Mouse (Mus musculus): ENCODE measurements at regions not wholly inside any gene's neighbourhood (a gene's known extent, or its start where the extent isn't known, plus 50 kb on each side); places are given as distances from the start of the nearest gene placed in this dataset.

- Histone ChIP-seq H3K36me3 (ENCODE audit: insufficient read depth, low read length) (no peaks in the 10 kb centered on the region), H3K4me3 (ENCODE audit: low read depth, low read length) (no peak overlapping the region), H3K9ac (replicated peaks; ENCODE audit: low read depth) (no peak overlapping the region), H3K9me3 (ENCODE audit: low read length) (no peaks in the 10 kb centered on the region), H3K4me1 (ENCODE audit: insufficient read depth, low read depth, low read length) (no peaks in the 10 kb centered on the region), H3K27ac (ENCODE audit: low read length) (no peak overlapping the region), H3K27me3 (replicated peaks; ENCODE audit: insufficient read depth, low read length) (no peaks in the 10 kb centered on the region), H3K4me2 (replicated peaks; ENCODE audit: low read depth, low read length) (no peak overlapping the region)
- 29% methylated on average over 6 of the region's 6 CpGs for WGBS
- DNase-seq (ENCODE audit: low spot score) (peak; percentile 8), ATAC-seq (no peak; the same call in 1 of the 2 replicates)
- TF ChIP-seq CTCF (IDR thresholded peaks at IDR 0.05) (no peak), EP300 (IDR thresholded peaks at IDR 0.05) (no peak)
These were observed 476.6 kb upstream of the Pitx2 start for GRCm38 (mm10) chr3:128723100-128723499.

- no peak for TF ChIP-seq CTCF (IDR thresholded peaks at IDR 0.05)
- no peak for TF ChIP-seq EP300 (IDR thresholded peaks at IDR 0.05)
- H3K4me3 ChIP-seq (ENCODE audit: low read depth, low read length) = no peak overlapping the region
- ATAC-seq (no peak), DNase-seq (ENCODE audit: low spot score) (no peak)
- no peak overlapping the region for H3K4me2 ChIP-seq (replicated peaks; ENCODE audit: low read depth, low read length)
- H3K27ac ChIP-seq (ENCODE audit: low read length) = no peak overlapping the region
- H3K9me3 ChIP-seq (ENCODE audit: low read length) = no peaks in the 10 kb centered on the region
- no peaks in the 10 kb centered on the region for H3K27me3 ChIP-seq (replicated peaks; ENCODE audit: insufficient read depth, low read length)
- WGBS = 42% methylated on average over 5 of the region's 5 CpGs
- H3K9ac ChIP-seq (replicated peaks; ENCODE audit: low read depth) = no peak overlapping the region
- no peaks in the 10 kb centered on the region for H3K4me1 ChIP-seq (ENCODE audit: insufficient read depth, low read depth, low read length)
- H3K36me3 ChIP-seq (ENCODE audit: insufficient read depth, low read length) = no peaks in the 10 kb centered on the region
These were observed 479.4 kb upstream of the Pitx2 start for GRCm38 (mm10) chr3:128720276-128720675.

GRCm38 (mm10) chr3:128719226-128719625, 480.5 kb upstream of the Pitx2 start:
- H3K9me3 ChIP-seq (ENCODE audit: low read length) = no peaks in the 10 kb centered on the region
- ATAC-seq = no peak

GRCm38 (mm10) chr3:128707270-128707669, 492.4 kb upstream of the Pitx2 start:
- ATAC-seq (no peak), DNase-seq (ENCODE audit: low spot score) (no peak)
- 86% methylated on average over 3 of the region's 3 CpGs for WGBS
- no peaks in the 10 kb centered on the region for H3K36me3 ChIP-seq (ENCODE audit: insufficient read depth, low read length)
- H3K27ac ChIP-seq (ENCODE audit: low read length) = no peak overlapping the region
- H3K4me2 ChIP-seq (replicated peaks; ENCODE audit: low read depth, low read length) = no peak overlapping the region
- no peaks in the 10 kb centered on the region for H3K9me3 ChIP-seq (ENCODE audit: low read length)
- H3K9ac ChIP-seq (replicated peaks; ENCODE audit: low read depth) = no peak overlapping the region
- no peak overlapping the region for H3K4me3 ChIP-seq (ENCODE audit: low read depth, low read length)
- H3K27me3 ChIP-seq (replicated peaks; ENCODE audit: insufficient read depth, low read length) = no peaks in the 10 kb centered on the region
- TF ChIP-seq EP300 (IDR thresholded peaks at IDR 0.05) (no peak), CTCF (IDR thresholded peaks at IDR 0.05) (no peak)
- H3K4me1 ChIP-seq (ENCODE audit: insufficient read depth, low read depth, low read length) = no peaks in the 10 kb centered on the region

More at GRCm38 (mm10) chr3:128719226-128719625, 480.5 kb upstream of the Pitx2 start:
- H3K4me3 ChIP-seq (ENCODE audit: low read depth, low read length) = no peak overlapping the region
- no peak overlapping the region for H3K27ac ChIP-seq (ENCODE audit: low read length)
- H3K4me2 ChIP-seq (replicated peaks; ENCODE audit: low read depth, low read length) = no peak overlapping the region
- no peak overlapping the region for H3K9ac ChIP-seq (replicated peaks; ENCODE audit: low read depth)
- no peaks in the 10 kb centered on the region for H3K4me1 ChIP-seq (ENCODE audit: insufficient read depth, low read depth, low read length)
- no peak for DNase-seq (ENCODE audit: low spot score)
- TF ChIP-seq EP300 (IDR thresholded peaks at IDR 0.05) (no peak), CTCF (IDR thresholded peaks at IDR 0.05) (no peak)
- H3K36me3 ChIP-seq (ENCODE audit: insufficient read depth, low read length) = no peaks in the 10 kb centered on the region
- no peaks in the 10 kb centered on the region for H3K27me3 ChIP-seq (replicated peaks; ENCODE audit: insufficient read depth, low read length)
- WGBS = 79% methylated on average over 7 of the region's 7 CpGs

GRCm38 (mm10) chr3:128668468-128669127, 531.1 kb upstream of the Pitx2 start:
- no peak overlapping the region for H3K9ac ChIP-seq (replicated peaks; ENCODE audit: low read depth)
- no peaks in the 10 kb centered on the region for H3K27me3 ChIP-seq (replicated peaks; ENCODE audit: insufficient read depth, low read length)
- no peak for ATAC-seq
- no peak overlapping the region for H3K4me2 ChIP-seq (replicated peaks; ENCODE audit: low read depth, low read length)
- no peaks in the 10 kb centered on the region for H3K4me1 ChIP-seq (ENCODE audit: insufficient read depth, low read depth, low read length)
- H3K36me3 ChIP-seq (ENCODE audit: insufficient read depth, low read length) = no peaks in the 10 kb centered on the region
- DNase-seq (ENCODE audit: low spot score) = no peak
- no peak for TF ChIP-seq CTCF (IDR thresholded peaks at IDR 0.05)
- no peak for TF ChIP-seq EP300 (IDR thresholded peaks at IDR 0.05)
- H3K9me3 ChIP-seq (ENCODE audit: low read length) = no peaks in the 10 kb centered on the region
- no peak overlapping the region for H3K4me3 ChIP-seq (ENCODE audit: low read depth, low read length)
- WGBS = 63% methylated on average over 8 of the region's 8 CpGs
- H3K27ac ChIP-seq (ENCODE audit: low read length) = no peak overlapping the region

- TF ChIP-seq EP300 (IDR thresholded peaks at IDR 0.05) (no peak), CTCF (IDR thresholded peaks at IDR 0.05) (no peak)
- no peaks in the 10 kb centered on the region for H3K4me1 ChIP-seq (ENCODE audit: insufficient read depth, low read depth, low read length)
- no peak for ATAC-seq
- WGBS = 75% methylated on average over 3 of the region's 3 CpGs
- DNase-seq (ENCODE audit: low spot score) = no peak
- H3K4me3 ChIP-seq (ENCODE audit: low read depth, low read length) = no peak overlapping the region
- no peaks in the 10 kb centered on the region for H3K27me3 ChIP-seq (replicated peaks; ENCODE audit: insufficient read depth, low read length)
- H3K27ac ChIP-seq (ENCODE audit: low read length) = no peak overlapping the region
- no peak overlapping the region for H3K4me2 ChIP-seq (replicated peaks; ENCODE audit: low read depth, low read length)
- H3K9ac ChIP-seq (replicated peaks; ENCODE audit: low read depth) = no peak overlapping the region
- no peaks in the 10 kb centered on the region for H3K9me3 ChIP-seq (ENCODE audit: low read length)
- no peaks in the 10 kb centered on the region for H3K36me3 ChIP-seq (ENCODE audit: insufficient read depth, low read length)
These were observed 534.5 kb upstream of the Pitx2 start for GRCm38 (mm10) chr3:128665184-128665583.

Data from lung, postnatal 0 days (tissue).